Mouse (Mus musculus) v-Abl transformed pro-B cells (cell line): ENCODE results near the gene Ifnar2.

ENCODE experiments used
- in situ Hi-C, 2 experiments: fragments of 400-800 bp; cut with MboI; formaldehyde crosslinking; loops; one replicate each; pipeline ENCODE4 v1.15.1; 2025; ENCODE audit not compliant: unreplicated experiment in 2 of 2

Ifnar2 gene

DNA sequence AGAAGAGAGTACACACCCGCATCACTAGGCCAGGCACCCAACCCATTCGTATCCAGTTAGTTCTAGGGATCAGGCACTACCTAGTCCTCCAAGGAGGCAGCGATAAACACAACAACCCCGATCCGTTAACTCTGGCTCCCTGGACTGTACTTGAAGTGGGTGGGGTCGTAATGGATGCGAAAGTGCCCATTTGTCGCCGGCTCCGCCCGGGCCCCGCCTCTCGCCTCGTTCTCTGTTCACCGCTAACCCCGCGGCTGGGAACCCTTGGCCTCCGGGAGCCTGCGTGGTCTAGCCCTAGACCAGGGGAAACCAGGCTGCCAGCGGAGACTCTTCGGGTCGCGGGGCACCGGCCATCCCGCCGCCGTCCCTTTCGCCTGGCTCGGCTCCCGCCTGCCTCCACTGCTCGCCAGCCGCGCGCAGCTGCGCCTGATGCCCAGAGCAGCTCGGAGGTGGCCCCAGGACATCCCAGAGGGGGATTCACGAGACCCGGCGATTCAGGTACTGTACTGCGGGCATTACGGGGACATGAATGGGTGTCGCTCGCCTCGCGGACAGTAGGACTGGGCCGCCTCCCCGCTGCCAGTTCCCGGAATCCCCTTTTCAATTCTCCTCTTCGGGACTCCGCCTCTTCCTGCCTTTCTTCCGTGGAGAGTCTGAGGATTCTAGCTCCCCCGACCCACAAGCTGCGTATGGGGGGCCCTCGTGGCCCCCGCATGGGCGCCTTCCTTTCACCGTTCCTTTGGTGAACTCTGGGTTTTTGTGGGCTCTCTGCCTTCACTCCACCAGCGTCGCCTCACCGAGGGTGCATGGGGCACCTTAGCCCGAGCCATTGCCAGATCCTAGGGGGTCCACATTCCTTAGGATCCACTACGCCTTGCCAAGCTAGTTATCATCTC lies at the start of gene Ifnar2:
TSS of gene Ifnar2 (plus strand) at position 207 of the 896 bp plus-strand sequence.
- in situ Hi-C loops: loop anchor here (5.0 to 25.0 kb wide), 3 partner anchors 34 to 539 kb away; partner anchors contain the start of gene Il10rb (in 1 of the 2)

DNA sequence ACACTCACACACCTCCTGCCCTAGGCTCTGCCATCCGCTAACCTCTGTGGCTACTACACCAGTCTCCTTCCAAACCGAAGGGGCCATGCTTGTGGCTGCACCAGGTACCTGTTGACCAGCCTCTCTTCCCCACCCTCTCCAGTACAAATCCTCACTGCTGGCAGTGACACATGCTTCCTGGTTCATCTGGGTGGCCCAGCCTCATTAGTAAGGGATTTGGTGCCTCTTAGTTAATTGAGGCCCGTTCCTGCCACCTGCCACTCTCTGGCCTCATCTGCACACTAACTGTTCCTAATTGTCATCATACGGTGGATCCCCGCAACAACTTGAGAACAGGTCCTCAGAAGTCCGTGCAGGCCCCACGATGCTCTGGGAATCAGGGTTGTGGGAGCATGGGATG lies 45.0 kb upstream of the Ifnar2 start:
- in situ Hi-C loops: loop anchor here (25.0 kb wide), 4 partner anchors 590 to 1015 kb away; partner anchors contain the start of genes Fam243 (in 1 of the 2), Mis18a (in 1 of the 2), Mrap (in 1 of the 2) and Smim11 (in 1 of the 2)

DNA sequence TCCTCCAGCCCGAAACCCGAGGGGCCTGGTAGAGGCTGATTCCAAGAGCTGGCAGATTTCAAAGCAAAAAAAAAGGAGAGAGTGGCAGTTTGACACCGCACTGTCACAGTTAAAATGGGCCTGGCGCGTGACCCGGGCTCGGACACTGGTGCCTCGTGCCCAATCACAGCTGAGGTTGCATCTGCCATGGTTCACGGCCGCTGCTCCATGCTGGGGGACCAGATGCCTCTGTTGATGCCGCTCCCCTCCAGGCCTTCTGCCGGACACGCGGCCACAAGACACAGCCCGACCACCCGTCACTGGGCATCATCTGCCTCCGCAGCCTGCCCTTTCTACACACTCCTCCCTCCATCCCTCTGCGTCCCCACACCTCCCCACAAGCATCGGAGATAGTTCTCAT lies 43.7 kb upstream of the Ifnar2 start:
- in situ Hi-C loops: loop anchor here (25.0 kb wide), 4 partner anchors 592 to 1017 kb away; partner anchors contain the start of genes Fam243 (in 1 of the 2), Mis18a (in 1 of the 2), Mrap (in 1 of the 2) and Smim11 (in 1 of the 2)

DNA sequence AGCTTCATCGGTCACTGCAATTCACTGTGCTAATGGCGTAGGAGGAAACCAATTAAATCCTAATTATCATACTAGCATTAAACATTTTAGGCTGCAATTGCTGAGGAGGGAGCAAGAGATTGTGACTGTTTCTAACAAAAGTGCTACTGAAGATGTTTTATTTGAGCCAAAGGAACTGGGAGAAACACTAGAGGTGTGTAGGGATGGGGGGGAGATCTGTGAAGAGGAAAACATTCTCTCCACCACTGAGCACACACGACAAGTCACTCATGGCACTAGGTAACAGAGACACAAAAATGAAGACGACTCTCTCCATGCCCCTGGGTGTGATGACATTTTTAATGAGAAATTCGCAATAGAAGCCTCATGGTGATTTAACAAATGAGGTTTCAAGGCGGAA lies 42.1 kb upstream of the Ifnar2 start:
- in situ Hi-C loops: loop anchor here (25.0 kb wide), 4 partner anchors 593 to 1018 kb away; partner anchors contain the start of genes Fam243 (in 1 of the 2), Mis18a (in 1 of the 2), Mrap (in 1 of the 2) and Smim11 (in 1 of the 2)

DNA sequence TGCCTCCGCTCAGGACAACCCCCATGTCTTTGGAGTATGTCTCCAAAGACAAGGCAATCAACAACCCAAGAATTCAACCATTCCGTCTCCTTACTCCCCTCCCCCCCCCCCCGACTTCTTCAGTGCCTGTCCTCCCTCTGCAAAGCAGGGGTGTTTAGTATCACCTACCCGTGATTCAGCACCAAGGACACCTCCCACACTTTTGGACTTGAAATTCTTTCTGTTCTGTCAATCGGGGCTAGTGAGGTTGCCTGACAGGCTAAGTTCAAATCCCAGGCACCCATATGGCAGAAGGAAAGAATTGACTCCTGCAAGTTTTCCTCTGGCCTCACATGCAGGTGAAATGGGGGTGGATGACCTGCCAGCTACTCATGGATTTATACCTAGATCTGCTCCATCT lies 41.4 kb upstream of the Ifnar2 start:
- in situ Hi-C loops: loop anchor here (25.0 kb wide), 4 partner anchors 594 to 1019 kb away; partner anchors contain the start of genes Fam243 (in 1 of the 2), Mis18a (in 1 of the 2), Mrap (in 1 of the 2) and Smim11 (in 1 of the 2)

DNA sequence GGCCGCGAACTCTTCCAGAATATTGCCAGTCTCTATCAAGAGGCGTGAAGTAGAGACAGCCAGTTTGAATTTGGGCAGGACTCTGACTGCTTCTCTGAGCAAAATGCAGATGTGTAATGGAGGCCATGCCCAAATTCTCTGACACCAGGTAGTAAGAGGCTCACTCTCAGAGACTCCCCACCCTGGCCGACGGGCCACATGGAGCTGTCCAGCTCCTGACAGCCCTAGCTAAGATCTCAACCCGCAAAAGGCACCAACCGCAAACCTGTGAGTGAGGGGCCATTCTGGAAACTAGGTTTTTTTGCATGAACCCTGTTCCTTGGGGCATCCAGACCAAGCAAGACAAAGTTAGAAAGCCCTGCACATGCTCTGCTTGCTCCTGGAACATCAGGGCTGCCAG lies 39.7 kb upstream of the Ifnar2 start:
- in situ Hi-C loops: loop anchor here (25.0 kb wide), 4 partner anchors 596 to 1021 kb away; partner anchors contain the start of genes Fam243 (in 1 of the 2), Mis18a (in 1 of the 2), Mrap (in 1 of the 2) and Smim11 (in 1 of the 2)

DNA sequence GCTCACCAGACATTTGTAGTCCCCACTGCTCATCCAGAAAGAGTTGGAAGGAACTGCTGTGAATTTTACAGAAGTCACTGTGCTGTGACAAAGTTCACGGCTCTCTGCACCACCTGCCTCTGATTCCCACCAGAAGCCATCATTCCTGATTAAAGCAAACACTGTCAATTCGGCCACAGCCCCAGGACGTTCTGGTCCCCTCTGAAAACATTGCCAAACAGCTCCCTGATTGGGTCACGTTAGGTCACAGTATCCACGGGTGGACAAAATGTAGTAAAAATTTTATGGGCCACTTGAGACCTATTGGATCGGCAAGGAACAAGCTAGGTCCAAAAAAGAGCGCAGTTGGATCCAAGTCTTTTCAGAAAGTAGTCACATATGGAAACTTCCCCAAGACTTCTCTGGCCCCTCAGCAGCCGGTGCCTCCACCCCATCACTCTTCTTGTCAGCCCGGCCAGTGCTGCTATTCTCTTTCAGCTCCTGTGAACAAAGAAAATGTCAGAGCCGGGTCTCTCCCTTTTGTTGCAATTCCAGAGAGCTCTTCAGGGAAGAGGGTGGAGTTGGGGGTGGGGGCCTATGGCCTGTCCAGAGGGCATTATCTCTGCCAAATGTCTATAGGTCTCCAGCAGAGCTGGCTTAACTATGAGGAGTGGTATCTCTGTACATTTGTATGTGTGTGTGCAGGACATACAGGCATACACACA lies 38.2 kb upstream of the Ifnar2 start:
- in situ Hi-C loops: loop anchor here (25.0 kb wide), 4 partner anchors 597 to 1022 kb away; partner anchors contain the start of genes Fam243 (in 1 of the 2), Mis18a (in 1 of the 2), Mrap (in 1 of the 2) and Smim11 (in 1 of the 2)

DNA sequence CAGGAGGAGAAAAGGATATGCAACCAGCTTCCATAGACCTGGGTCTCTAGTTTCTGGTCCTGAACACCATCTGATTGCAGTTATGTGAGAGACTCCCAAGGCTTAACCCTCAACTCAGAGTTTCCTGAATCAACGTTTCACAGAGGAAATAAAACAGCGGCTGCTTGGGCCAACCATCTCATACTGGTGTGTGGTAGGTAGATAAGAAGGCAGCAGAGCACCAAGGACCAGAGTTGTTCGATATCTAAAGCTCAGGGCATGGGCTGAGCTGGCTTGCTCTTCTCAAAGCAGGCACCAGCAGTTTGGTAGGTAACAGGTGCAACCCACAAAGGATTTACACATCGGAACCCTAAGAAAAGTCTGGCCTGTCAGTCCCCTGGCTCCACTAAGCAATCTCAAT lies 35.8 kb upstream of the Ifnar2 start:
- in situ Hi-C loops: loop anchor here (25.0 kb wide), 4 partner anchors 599 to 1024 kb away; partner anchors contain the start of genes Fam243 (in 1 of the 2), Mis18a (in 1 of the 2), Mrap (in 1 of the 2) and Smim11 (in 1 of the 2)

DNA sequence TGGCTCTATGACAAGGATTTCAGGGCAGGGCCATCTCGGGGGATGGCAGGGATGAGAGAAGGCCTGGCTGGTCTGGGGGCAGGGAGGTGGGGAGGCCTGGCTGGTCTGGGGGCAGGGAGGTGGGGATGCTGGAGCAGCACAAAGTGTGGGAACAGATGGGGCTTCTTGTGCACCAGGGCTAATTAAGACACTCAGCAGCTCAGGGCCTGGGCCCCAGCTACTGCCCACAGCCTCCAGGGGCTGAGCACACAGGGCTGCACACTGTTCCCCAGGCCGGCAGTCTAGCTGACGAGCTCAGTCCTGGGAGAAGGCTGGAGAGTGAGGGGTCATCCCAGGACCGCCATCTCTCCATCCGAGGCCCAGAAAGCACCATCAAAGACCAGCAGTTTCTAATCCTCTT lies 35.1 kb upstream of the Ifnar2 start:
- in situ Hi-C loops: loop anchor here (25.0 kb wide), 4 partner anchors 600 to 1025 kb away; partner anchors contain the start of genes Fam243 (in 1 of the 2), Mis18a (in 1 of the 2), Mrap (in 1 of the 2) and Smim11 (in 1 of the 2)

DNA sequence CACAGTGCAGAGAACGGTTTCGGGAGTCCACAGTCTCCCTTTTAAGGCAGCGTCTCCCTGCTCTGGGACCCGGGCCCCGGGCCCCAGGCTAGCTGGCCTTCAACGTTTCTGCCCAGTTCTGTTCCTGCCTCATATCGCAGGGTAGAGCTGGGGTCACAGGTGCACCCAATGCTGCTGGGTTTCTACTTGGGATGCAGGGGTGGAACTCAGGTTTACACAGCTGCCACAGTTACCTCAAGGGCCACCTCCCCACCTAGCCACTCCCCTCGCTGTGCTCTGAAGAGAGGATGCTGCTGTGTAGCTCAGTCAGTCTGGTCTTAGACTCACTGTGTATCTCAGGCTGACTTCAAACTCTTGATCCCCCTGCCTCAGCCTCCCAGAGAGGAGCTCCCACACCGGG lies 26.1 kb upstream of the Ifnar2 start:
- in situ Hi-C loops: loop anchor here (25.0 kb wide), 4 partner anchors 609 to 1034 kb away; partner anchors contain the start of genes Fam243 (in 1 of the 2), Mis18a (in 1 of the 2), Mrap (in 1 of the 2) and Smim11 (in 1 of the 2)

DNA sequence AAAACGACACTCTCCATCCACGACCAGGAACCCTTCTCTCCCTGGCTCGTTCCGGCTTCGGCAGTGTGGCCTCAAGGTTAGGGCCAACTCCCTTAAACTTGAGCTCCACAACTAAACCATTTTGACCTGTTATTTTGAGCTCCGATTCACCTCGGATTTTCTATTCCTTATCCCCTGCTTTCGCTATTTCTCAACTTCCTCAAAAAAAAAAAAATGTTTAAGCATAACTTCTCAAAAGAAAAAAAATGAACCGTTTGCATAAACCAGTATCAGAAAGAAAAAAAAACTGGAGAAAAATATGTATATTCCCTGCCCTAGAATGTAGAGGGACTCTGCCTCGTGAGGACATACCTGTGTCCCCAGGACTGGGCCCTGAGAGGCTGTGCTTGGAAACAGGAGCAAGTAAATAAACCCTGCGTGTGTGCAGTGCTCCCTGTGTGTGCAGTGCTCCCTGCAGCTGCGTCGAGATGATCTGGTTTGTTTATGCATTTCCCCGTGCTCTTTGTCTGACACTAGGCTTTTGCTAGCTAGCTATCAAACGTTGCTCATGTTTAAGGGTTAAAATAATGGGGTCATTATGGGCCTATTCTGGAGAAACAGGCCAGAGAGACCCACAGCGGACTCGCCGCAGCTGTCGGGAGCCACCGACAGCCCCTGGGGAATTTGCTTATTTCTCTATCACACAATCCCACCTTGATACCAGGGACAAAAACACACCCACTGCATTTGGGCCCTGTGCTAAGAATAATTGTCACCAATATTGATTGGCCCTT lies 24.9 kb upstream of the Ifnar2 start:
- in situ Hi-C loops: loop anchor here (25.0 kb wide), 4 partner anchors 610 to 1035 kb away; partner anchors contain the start of genes Fam243 (in 1 of the 2), Mis18a (in 1 of the 2), Mrap (in 1 of the 2) and Smim11 (in 1 of the 2)

DNA sequence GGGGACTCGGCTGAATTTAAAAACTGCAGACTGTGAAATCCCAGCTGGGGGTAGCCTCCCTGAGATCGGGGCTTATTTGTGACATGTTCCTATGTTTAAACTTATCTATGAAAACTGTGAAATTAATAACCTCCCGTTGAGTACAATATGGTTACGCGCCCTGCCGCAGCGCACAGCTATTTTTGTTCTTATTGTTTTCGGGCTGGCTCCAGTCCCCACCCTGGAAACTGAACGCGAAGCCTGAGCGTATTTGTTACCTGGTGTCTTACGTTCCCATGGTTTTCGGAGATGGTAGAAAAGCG lies 24.4 kb upstream of the Ifnar2 start:
- in situ Hi-C loops: loop anchor here (25.0 kb wide), 4 partner anchors 611 to 1036 kb away; partner anchors contain the start of genes Fam243 (in 1 of the 2), Mis18a (in 1 of the 2), Mrap (in 1 of the 2) and Smim11 (in 1 of the 2)

DNA sequence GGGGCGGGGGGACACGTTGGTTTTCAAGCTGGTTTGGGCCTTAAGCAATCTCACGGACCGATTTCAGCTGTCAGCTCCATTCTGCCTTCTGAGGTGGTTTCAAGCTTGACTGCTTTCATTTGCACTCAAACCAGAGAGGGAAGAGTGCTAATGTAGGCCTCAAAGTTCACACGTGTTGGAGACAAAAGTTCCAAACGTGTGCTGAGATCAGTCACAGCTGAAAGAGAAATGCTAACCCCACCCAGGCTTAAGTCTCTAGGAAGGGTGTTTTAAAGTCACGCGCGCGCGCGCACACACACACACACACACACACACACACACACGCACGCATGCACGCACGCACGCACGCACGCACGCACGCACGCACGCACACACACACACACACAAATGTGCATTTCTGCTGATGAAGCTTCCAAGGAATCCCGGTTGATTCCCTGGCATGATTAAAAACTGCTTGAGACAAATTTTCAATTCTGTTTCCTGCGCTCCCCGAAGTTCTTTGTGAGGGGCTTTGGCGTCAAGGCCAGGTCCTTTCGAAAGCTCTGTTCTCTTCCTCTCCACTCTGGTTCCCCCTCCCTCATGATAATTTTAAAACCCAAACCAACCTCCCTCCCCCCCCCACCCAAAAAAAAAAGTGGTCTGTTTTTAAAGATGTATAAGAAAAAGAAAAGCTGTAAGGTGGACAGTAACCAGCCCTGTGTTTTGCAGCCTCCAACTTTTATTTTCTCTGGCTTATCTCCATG lies 23.8 kb upstream of the Ifnar2 start:
- in situ Hi-C loops: loop anchor here (25.0 kb wide), 4 partner anchors 611 to 1036 kb away; partner anchors contain the start of genes Fam243 (in 1 of the 2), Mis18a (in 1 of the 2), Mrap (in 1 of the 2) and Smim11 (in 1 of the 2)

DNA sequence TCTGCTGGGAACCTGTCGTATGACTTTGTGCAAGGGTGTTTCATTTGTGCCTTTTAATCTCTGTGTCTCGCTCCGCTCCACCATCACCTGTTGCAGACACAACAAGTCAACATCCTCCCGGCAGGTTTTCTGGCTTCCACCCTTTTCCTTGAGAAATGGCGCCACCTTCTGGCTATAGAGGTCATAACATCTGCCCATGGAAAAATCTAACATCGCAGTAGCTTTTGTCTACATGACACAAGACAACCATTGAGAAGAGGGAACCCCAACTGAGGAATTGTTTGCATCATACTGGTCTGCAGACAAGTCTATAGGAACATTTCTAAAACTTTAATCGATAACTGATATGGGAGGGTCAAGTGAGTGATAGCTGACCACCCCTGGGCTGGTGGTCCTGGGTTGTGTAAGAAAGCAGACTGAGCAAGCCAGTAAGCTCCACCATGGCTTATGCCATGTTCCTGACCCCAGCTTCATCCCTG lies 20.5 kb upstream of the Ifnar2 start:
- in situ Hi-C loops: loop anchor here (5.0 to 25.0 kb wide), 5 partner anchors 270 to 563 kb away; partner anchors contain the start of gene Cfap298 (in 1 of the 2)

DNA sequence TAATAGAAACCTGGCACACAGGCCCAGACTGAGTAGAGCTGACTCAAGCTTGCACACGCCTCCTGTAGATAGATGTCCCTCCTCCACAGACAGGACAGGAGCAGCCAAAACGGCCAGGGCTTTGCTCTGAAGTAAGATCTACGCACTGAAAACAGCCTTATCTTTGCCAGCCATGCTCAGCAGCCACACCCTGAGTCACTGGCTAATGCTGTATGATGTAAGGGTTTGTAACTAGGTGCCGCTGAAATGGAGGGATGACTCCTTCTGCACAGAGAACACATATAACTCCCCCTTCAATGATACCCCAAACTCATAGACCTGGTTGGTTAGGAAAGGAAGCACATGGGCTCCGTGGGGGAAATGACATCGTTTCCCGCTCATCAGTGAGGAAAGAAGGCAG lies 19.8 kb upstream of the Ifnar2 start:
- in situ Hi-C loops: loop anchor here (5.0 to 25.0 kb wide), 5 partner anchors 270 to 562 kb away; partner anchors contain the start of gene Cfap298 (in 1 of the 2)

DNA sequence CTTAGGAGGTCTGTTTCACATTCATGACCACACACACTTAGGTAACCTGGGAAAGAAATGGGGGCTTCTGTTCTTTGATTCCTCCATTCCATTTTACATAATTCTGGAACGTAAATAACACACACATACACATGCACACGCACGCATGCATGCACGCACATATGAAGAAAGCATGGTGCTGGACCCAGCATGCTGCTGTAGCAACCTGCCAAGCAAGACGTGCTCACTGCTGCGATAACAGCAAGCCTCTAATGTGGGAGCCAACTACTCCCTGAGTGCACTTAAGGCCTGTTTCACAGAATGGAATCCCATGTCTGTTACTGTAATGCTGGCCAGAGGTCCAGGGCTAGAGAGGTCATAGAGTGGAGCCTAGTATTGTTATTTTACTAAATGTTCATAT lies 19.4 kb upstream of the Ifnar2 start:
- in situ Hi-C loops: loop anchor here (5.0 to 25.0 kb wide), 5 partner anchors 271 to 562 kb away; partner anchors contain the start of gene Cfap298 (in 1 of the 2)

DNA sequence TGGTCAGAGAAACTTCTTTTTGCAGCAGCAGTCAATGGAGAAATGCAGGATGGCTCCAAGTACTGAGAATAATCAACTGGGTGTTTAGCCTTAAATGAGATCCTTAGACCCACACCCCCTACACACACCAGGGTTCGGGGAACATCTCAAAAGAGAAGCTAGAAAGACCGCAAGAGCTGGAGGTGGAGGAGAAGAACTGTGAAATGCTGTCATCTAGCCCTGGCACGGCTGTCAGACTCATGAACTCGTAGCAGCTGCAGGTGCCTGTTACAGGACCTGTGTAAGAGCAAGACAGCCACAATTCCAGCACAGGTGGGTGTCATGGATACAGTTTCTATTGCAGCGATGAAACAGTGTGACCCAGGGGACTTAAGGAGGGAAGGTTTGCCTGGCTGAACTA lies 18.9 kb upstream of the Ifnar2 start:
- in situ Hi-C loops: loop anchor here (5.0 to 25.0 kb wide), 5 partner anchors 271 to 561 kb away; partner anchors contain the start of gene Cfap298 (in 1 of the 2)

DNA sequence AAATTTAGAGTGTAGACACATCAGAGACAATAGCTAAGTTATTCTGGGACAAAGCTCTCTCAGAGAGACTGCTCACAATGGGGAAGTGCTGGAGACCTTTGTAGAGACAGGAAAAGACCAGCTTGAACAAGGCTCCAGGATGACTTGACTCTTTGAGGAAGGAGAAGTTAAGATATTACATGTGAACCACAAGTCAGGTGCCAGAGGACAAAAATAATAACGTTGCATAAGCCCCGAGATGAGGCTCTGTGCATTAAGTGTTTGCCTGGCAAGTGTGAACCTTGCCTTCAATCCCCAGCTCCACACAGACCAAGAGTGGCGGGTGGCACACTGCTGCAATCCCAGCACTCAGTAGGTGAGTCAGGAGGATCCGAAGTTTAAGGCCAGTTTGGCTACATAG lies 18.0 kb upstream of the Ifnar2 start:
- in situ Hi-C loops: loop anchor here (5.0 to 25.0 kb wide), 5 partner anchors 272 to 560 kb away; partner anchors contain the start of gene Cfap298 (in 1 of the 2)
